Mouse (Mus musculus) lung, embryonic 16.5 days (tissue): ENCODE measurements around the gene Flywch1. TPM values are rescaled to one million over a fixed set of nuclear protein-coding genes. Genes with fewer than 3 reads are reported as not detected.

Experiments
- ATAC-seq: fragments of 200-750 bp; cut with Nextera tagmentation; 2 replicates; pipeline ENCODE4 v1.8.0; 2017; ENCODE audit warnings: low read depth, mild to moderate bottlenecking, moderate library complexity
- H3K27ac ChIP-seq: fragments of 300-500 bp; sonication (generic); 2 replicates; pipeline ENCODE4 v1.5.1; 2014; ENCODE audit warnings: mild to moderate bottlenecking, control low read depth, low read length
- H3K27me3 ChIP-seq: fragments of 300-500 bp; sonication (generic); 2 replicates; pipeline ENCODE4 v1.6.1; 2014; ENCODE audit warnings: low read depth, low read length, mixed read lengths; ENCODE audit not compliant: control insufficient read depth, insufficient read depth
- H3K36me3 ChIP-seq: fragments of 300-500 bp; sonication (generic); 2 replicates; pipeline ENCODE4 v1.6.1; 2014; ENCODE audit warnings: low read length; ENCODE audit not compliant: control insufficient read depth, insufficient read depth
- H3K4me1 ChIP-seq: fragments of 300-500 bp; sonication (generic); replicated peaks from 2 replicates; pipeline ENCODE4 v1.6.1; 2014; ENCODE audit warnings: low read length, mixed read lengths; ENCODE audit not compliant: control insufficient read depth, insufficient read depth
- H3K4me2 ChIP-seq: fragments of 300-500 bp; sonication (generic); 2 replicates; pipeline ENCODE4 v1.6.1; 2014; ENCODE audit warnings: low read depth, low read length, control low read depth
- H3K4me3 ChIP-seq: fragments of 300-500 bp; sonication (generic); 2 replicates; pipeline ENCODE4 v1.5.1; 2014; ENCODE audit warnings: mild to moderate bottlenecking, low read length, control low read depth
- H3K9ac ChIP-seq: fragments of 300-500 bp; sonication (generic); 2 replicates; pipeline ENCODE4 v1.6.1; 2014; ENCODE audit warnings: low read length, control low read depth
- H3K9me3 ChIP-seq: fragments of 300-500 bp; sonication (generic); 2 replicates; pipeline ENCODE4 v1.6.1; 2016; ENCODE audit warnings: low read length; ENCODE audit not compliant: control insufficient read depth
- WGBS: fragments of 180-500 bp; shearing (Covaris S2); extraction: QIAGEN DNeasy Blood & Tissue Kit; methylation state at CpG from one replicate; pipeline ENCODE4 v1.1.7; 2014; 5-methylcytosine and 5-hydroxymethylcytosine counted together
- polyA plus RNA-seq: library from polyadenylated mRNA; unstranded; fragments of >200 nt; fragmentation: Nextera tagmentation; extraction: Ambion mirVana; gene quantifications from 2 replicates; pipeline ENCODE4 v1.2.1, GENCODE M21; 2015

Flywch1 gene
- polyA plus RNA-seq, 1 experiment from 2014 or later, result 65.2 TPM

DNA sequence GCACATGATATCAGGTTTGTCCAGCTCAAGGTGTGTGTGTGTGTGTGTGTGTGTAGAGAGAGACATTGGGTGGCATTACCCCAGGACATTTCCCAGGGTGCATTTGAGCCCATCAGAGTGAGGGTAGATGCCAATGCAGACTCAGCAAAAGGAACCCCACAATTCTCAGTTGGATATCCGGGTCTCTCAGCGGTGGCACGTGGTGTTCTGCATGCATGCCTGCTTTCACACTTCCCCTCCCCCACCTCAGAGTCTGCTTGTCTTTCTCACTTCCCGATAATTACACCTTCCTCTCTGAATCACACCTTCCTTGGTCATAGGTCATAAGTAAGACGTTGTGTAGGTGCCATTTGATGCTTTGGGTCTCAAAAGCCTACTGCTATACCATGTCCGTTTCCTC is 23.4 kb downstream of the Flywch1 start:
- no peak for ATAC-seq
- H3K9ac ChIP-seq, result no peak overlapping the region
- H3K9me3 ChIP-seq, result no peaks in the 10 kb centered on the region
- 10% methylated on average over 6 of the region's 6 CpGs for WGBS
- peaks cover 7% of the 10 kb centered on the region for H3K36me3 ChIP-seq
- H3K27me3 ChIP-seq, result peaks cover 52% of the 10 kb centered on the region
- H3K4me3 ChIP-seq, result no peak overlapping the region
- H3K4me1 ChIP-seq, result peaks cover 14% of the 10 kb centered on the region
- no peak overlapping the region for H3K27ac ChIP-seq
- no peak overlapping the region for H3K4me2 ChIP-seq

DNA sequence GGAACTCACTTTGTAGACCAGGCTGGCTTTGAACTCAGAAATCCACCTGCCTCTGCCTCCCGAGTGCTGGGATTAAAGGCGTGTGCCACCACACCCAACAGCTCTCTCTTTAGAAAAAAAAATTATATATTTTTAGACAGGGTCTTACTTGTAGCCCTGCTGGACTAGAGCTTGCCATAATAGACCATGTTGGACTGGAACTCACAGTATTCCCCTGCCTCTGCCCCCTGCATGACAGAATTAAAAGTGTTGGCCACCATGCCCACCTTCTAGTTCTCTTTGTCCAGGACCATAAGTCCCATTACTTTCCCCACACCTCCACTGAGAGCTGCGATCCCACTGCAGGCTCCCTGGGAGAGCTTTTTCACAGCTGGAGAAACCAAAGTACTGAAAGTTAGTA is 23.9 kb downstream of the Flywch1 start:
- Histone ChIP-seq H3K9me3 (no peaks in the 10 kb centered on the region), H3K27me3 (peaks cover 57% of the 10 kb centered on the region), H3K36me3 (peaks cover 2% of the 10 kb centered on the region; the same call in 1 of the 2 replicates), H3K4me1 (peaks cover 15% of the 10 kb centered on the region), H3K27ac (no peak overlapping the region), H3K9ac (no peak overlapping the region), H3K4me3 (no peak overlapping the region), H3K4me2 (no peak overlapping the region)
- no peak for ATAC-seq
- WGBS, result 71% methylated on average over 3 of the region's 3 CpGs

DNA sequence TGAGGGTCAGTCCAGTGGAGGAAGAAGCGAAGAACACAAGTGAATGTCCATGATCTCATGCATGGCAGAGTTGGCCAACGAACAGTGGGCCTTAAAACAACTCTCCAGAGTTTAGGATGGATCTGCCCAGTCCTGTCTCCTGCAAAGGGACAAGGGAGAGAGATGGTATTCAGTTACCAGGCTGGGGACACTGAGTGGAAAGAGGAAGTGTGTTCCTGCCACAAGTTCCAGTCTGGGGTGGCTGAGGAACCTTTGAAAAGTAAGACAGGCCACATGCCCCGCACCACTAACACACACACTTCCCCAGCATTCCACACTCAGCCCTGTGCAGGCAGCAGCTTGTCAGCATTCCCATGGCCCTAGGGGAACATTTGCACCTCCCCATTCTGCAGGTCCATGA is 24.6 kb downstream of the Flywch1 start:
- Histone ChIP-seq H3K27ac (no peak overlapping the region), H3K4me3 (no peak overlapping the region), H3K9me3 (no peaks in the 10 kb centered on the region), H3K27me3 (peaks cover 64% of the 10 kb centered on the region), H3K4me1 (peaks cover 21% of the 10 kb centered on the region), H3K4me2 (no peak overlapping the region), H3K36me3 (no peaks in the 10 kb centered on the region), H3K9ac (no peak overlapping the region)
- WGBS, result 75% methylated on average over 3 of the region's 3 CpGs
- no peak for ATAC-seq

DNA sequence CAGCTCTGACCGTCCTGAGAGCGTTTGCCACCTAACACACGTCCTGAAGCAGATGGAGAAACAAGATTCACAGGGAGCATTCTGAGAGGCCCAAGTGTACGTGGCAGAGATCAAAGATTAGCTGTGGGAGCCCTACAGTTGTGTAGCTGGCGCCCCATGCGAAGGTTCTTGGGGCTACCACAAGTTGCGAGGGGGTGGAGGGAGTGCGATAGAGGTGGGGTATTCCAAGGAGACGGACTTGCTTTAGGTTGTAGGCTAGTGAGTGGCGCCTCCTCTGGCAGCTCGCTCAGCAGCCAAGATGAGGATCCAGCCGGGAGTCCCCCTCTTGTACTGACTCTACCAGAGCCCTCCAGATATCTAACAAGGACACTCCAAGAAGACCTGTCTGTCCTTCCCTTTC is 25.1 kb downstream of the Flywch1 start:
- WGBS, result 6% methylated on average over 12 of the region's 12 CpGs

DNA sequence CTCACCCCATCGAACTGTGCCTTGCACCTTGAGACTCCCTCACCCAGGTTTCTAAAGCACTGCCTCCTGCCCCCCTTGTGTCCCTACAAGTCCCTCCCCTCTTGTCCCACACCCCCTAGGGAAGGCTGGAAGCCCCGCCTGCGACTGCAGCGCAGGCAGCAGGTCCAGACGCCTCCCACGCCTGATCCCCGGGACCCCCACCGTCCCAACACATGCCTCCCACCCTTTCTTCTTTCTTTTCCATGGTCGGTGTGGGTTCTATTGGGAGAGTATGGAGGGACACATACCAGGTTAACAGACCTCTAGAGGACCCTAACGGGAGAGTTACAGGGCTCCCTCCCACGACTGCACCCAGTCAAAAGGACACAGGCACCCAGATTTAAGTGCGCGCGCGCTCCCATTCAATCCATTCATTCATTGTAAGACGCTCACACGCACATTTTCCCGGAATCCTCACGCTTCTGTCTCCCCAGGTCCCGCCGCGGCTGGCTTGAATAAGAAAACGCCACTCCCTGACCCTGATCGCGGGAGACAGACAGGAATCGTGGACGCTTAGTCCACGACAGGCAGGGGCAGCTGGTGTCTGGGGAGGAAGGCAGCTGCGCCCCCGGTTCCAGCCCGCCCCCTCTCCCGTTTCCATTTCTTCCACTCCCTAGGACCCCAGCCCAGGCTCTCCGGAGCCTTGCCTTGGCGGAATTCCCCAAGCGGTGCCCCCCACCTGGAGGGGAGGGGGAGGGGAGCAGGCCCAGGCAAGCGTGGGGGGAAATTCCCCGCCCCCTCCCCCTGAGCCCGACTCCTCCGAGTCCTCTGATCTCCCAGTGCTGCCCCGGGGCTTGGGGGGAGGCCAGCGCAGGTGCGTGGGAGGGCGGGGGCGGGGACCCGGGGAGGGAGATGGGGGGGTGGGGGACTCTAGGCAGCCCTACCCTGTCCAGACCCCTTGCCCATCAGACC is 25.8 kb downstream of the Flywch1 start, which contains the start of gene Kremen2:
Gene Kremen2, minus strand, starts transcription at position 533 of the 951 bp plus-strand sequence.
- Histone ChIP-seq H3K4me3 (peak within 1 kb of the TSS; percentile 34), H3K27me3 (peaks cover 76% of the 10 kb centered on the region), H3K27ac (no peak within 1 kb of the TSS), H3K4me1 (peaks cover 25% of the 10 kb centered on the region), H3K9me3 (no peaks in the 10 kb centered on the region), H3K4me2 (peak within 1 kb of the TSS; percentile 49), H3K9ac (peak within 1 kb of the TSS; percentile 47), H3K36me3 (no peaks in the 10 kb centered on the region)
- ATAC-seq, result no peak
- WGBS, result under 1% methylated on average over 41 of the region's 45 CpGs

More for the DNA sequence above, 25.1 kb downstream of the Flywch1 start:
- no peak overlapping the region for H3K9ac ChIP-seq
- no peak overlapping the region for H3K4me3 ChIP-seq
- H3K4me1 ChIP-seq, result peaks cover 21% of the 10 kb centered on the region
- H3K36me3 ChIP-seq, result no peaks in the 10 kb centered on the region
- H3K27ac ChIP-seq, result no peak overlapping the region
- ATAC-seq, result no peak
- H3K27me3 ChIP-seq, result peaks cover 69% of the 10 kb centered on the region
- no peaks in the 10 kb centered on the region for H3K9me3 ChIP-seq
- H3K4me2 ChIP-seq, result peak overlapping the region; percentile 49; the same call in 1 of the 2 replicates

DNA sequence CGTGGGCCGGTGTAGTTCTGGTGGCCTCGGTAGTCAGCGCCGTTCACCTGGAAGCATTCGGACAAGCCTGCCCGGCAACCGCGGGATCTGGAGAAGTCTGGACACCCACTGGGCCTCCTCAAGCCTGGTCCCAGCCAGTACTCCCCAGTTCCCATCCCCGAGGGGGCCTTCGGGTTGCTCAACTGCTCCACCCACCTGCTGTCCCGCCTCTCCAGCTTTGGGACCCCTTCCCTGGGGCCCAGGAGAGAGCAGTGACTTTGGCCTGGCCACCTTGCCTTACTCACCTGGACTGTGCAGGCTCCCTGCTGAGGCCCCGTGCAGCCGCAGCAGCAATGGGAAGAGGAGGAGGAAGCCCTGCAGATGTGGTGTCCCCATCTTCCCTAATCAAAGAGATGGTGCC is 26.8 kb downstream of the Flywch1 start:
- Histone ChIP-seq H3K4me3 (no peak overlapping the region), H3K27me3 (peaks cover 76% of the 10 kb centered on the region), H3K4me2 (no peak overlapping the region; the same call in 1 of the 2 replicates), H3K9me3 (no peaks in the 10 kb centered on the region), H3K9ac (no peak overlapping the region), H3K36me3 (no peaks in the 10 kb centered on the region), H3K27ac (no peak overlapping the region), H3K4me1 (peaks cover 28% of the 10 kb centered on the region)
- WGBS, result 6% methylated on average over 14 of the region's 14 CpGs
- no peak for ATAC-seq

DNA sequence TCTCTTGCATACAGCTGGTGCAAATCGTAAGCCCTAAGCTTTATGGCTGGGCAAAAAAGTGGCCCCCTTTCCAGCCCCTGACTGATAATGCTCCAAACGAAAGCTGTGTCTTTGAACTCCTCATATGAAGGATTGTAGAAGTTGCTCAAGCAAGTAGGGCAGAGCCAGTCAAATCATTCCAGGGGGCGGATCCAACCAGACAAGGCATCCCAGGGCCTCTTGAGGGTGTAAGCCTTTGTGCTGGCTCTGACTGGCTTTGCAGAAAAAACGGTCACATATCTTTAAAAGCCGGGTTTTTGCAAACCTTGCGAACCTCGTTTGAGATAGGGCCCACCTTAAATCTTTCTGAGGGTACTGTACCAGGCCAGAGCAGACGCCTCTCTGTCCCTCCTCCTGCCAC is 27.3 kb downstream of the Flywch1 start:
- Histone ChIP-seq H3K4me1 (peaks cover 27% of the 10 kb centered on the region), H3K4me3 (no peak overlapping the region), H3K36me3 (no peaks in the 10 kb centered on the region), H3K9me3 (no peaks in the 10 kb centered on the region), H3K27me3 (peaks cover 76% of the 10 kb centered on the region), H3K4me2 (no peak overlapping the region), H3K27ac (no peak overlapping the region), H3K9ac (no peak overlapping the region)
- ATAC-seq, result no peak
- WGBS, result 21% methylated on average over 8 of the region's 8 CpGs

DNA sequence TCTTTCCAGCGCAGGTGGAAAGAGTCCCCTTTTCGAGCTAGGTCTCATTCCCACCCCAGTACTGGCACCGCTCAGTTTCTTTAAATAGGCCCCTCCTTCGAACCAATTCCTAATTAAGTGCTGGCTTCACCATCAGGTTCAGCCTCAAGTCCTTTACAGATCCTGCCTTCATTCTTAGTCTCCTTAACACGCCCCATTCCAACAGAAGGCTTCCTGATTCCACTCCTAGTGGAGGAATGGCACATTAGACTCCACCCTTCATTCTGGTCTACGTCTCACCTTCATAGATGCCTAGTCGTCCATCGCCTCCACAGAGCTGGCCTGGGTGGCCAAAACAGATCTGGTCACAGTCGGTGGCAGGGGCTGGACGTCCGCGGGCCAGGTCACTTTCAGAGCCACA is 28.5 kb downstream of the Flywch1 start:
- Histone ChIP-seq H3K4me3 (peak overlapping the region; percentile 27; the same call in 1 of the 2 replicates), H3K27me3 (peaks cover 73% of the 10 kb centered on the region), H3K4me2 (peak overlapping the region; percentile 32; the same call in 1 of the 2 replicates), H3K27ac (no peak overlapping the region), H3K36me3 (no peaks in the 10 kb centered on the region), H3K9me3 (no peaks in the 10 kb centered on the region), H3K9ac (no peak overlapping the region), H3K4me1 (peaks cover 39% of the 10 kb centered on the region)
- WGBS, result 60% methylated on average over 12 of the region's 12 CpGs
- ATAC-seq, result no peak

DNA sequence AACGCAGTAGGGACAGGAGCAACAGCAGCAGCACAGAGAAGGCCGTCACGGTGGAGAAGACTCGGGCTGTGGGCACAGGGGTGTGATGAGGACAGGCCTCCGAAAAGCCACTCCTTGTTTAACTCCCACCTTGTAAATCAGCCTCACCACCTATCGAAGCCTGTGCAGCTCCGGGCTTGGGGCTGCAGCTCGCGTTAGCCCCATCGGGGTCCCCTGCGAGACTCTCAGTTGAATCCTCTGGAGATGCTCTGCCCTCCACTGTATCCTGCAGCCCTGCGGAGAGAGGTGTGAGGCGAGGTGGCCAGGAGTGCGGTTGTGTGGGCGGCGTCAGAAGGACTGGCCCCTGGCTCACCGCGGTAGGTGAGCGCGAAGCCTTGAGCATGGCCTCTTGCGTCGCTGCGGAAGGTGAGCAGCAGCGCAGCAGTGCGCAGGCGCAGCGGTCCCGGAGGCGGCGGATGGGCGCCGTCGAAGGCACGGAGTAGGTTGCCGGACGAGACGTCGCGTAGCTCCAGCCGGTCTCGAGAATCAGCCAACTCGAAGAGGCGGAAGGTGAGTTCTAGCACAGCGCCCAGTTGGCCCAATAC is 29.1 kb downstream of the Flywch1 start:
- H3K4me1 ChIP-seq, result peaks cover 43% of the 10 kb centered on the region
- H3K36me3 ChIP-seq, result peaks cover 2% of the 10 kb centered on the region
- H3K27ac ChIP-seq, result no peak overlapping the region
- H3K27me3 ChIP-seq, result peaks cover 66% of the 10 kb centered on the region
- ATAC-seq, result no peak
- WGBS, result 6% methylated on average over 44 of the region's 44 CpGs
- H3K9me3 ChIP-seq, result no peaks in the 10 kb centered on the region
- H3K9ac ChIP-seq, result no peak overlapping the region
- peak overlapping the region; percentile 27 for H3K4me3 ChIP-seq
- peak overlapping the region; percentile 32 for H3K4me2 ChIP-seq
